Mouse (Mus musculus): Measurements from ENCODE around the gene Hacd2. TPM values are rescaled to one million over a fixed set of nuclear protein-coding genes. Genes with fewer than 3 reads are reported as not detected.

Hacd2 gene
- polyA plus RNA-seq, 1 experiment from 2014 or later = 40.8 TPM

- no peak overlapping the region for H3K4me3 ChIP-seq
- H3K36me3 ChIP-seq (ENCODE audit: poor library complexity, severe bottlenecking) = no peaks in the 10 kb centered on the region
- no peak overlapping the region for H3K9ac ChIP-seq
- no peak overlapping the region for H3K4me2 ChIP-seq
- no peaks in the 10 kb centered on the region for H3K27me3 ChIP-seq
- no peaks in the 10 kb centered on the region for H3K4me1 ChIP-seq
- no peak overlapping the region for H3K27ac ChIP-seq
- no peak for ATAC-seq
- H3K9me3 ChIP-seq (replicated peaks) = no peaks in the 10 kb centered on the region
Measured at GRCm38 (mm10) chr16:35008447-35008846, 13.8 kb upstream of the Hacd2 start.

GRCm38 (mm10) chr16:35013501-35013900 lies 8.7 kb upstream of the Hacd2 start:
- no peaks in the 10 kb centered on the region for H3K36me3 ChIP-seq (ENCODE audit: poor library complexity, severe bottlenecking)
- H3K4me2 ChIP-seq = no peak overlapping the region
- H3K27ac ChIP-seq = no peak overlapping the region
- WGBS = 90% methylated on average over 2 of the region's 2 CpGs
- H3K4me1 ChIP-seq = no peaks in the 10 kb centered on the region
- no peak for ATAC-seq
- no peaks in the 10 kb centered on the region for H3K9me3 ChIP-seq (replicated peaks)
- H3K27me3 ChIP-seq = peaks cover 21% of the 10 kb centered on the region
- H3K9ac ChIP-seq = no peak overlapping the region
- H3K4me3 ChIP-seq = no peak overlapping the region

GRCm38 (mm10) chr16:35016491-35016890 lies 5.7 kb upstream of the Hacd2 start:
- Histone ChIP-seq H3K4me2 (no peak overlapping the region), H3K9me3 (replicated peaks) (no peaks in the 10 kb centered on the region), H3K4me3 (no peak overlapping the region), H3K4me1 (no peaks in the 10 kb centered on the region), H3K27ac (no peak overlapping the region), H3K36me3 (ENCODE audit: poor library complexity, severe bottlenecking) (no peaks in the 10 kb centered on the region), H3K9ac (no peak overlapping the region), H3K27me3 (peaks cover 44% of the 10 kb centered on the region)
- 73% methylated on average over 3 of the region's 3 CpGs for WGBS
- ATAC-seq = no peak

- Histone ChIP-seq H3K4me3 (no peak overlapping the region), H3K27ac (no peak overlapping the region), H3K36me3 (ENCODE audit: poor library complexity, severe bottlenecking) (no peaks in the 10 kb centered on the region), H3K4me1 (no peaks in the 10 kb centered on the region; the same call in 1 of the 2 replicates), H3K4me2 (no peak overlapping the region), H3K9me3 (replicated peaks) (no peaks in the 10 kb centered on the region), H3K27me3 (peaks cover 44% of the 10 kb centered on the region), H3K9ac (no peak overlapping the region)
- 86% methylated on average over 1 of the region's 1 CpGs for whole genome bisulfite sequencing
- ATAC-seq = no peak
Measured at GRCm38 (mm10) chr16:35018470-35018974, 3.7 kb upstream of the Hacd2 start.

GRCm38 (mm10) chr16:35021903-35022241 lies 356 bp upstream of the Hacd2 start:
- WGBS = 51% methylated on average over 5 of the region's 5 CpGs
- Histone ChIP-seq H3K27me3 (peaks cover 36% of the 10 kb centered on the region), H3K27ac (no peak overlapping the region), H3K9ac (no peak overlapping the region), H3K9me3 (replicated peaks) (no peaks in the 10 kb centered on the region), H3K36me3 (ENCODE audit: poor library complexity, severe bottlenecking) (peaks cover 4% of the 10 kb centered on the region; the same call in 1 of the 2 replicates), H3K4me3 (peak overlapping the region; percentile 92), H3K4me1 (peaks cover 3% of the 10 kb centered on the region; the same call in 1 of the 2 replicates), H3K4me2 (peak overlapping the region; percentile 68)
- ATAC-seq = no peak

- Histone ChIP-seq H3K36me3 (ENCODE audit: poor library complexity, severe bottlenecking) (peaks cover 4% of the 10 kb centered on the region; the same call in 1 of the 2 replicates), H3K27ac (peak overlapping the region; percentile 57; the same call in 1 of the 2 replicates), H3K9ac (peak overlapping the region; percentile 91), H3K27me3 (peaks cover 27% of the 10 kb centered on the region), H3K4me1 (peaks cover 3% of the 10 kb centered on the region; the same call in 1 of the 2 replicates), H3K4me3 (peak overlapping the region; percentile 92), H3K9me3 (replicated peaks) (no peaks in the 10 kb centered on the region), H3K4me2 (peak overlapping the region; percentile 68)
- no peak for ATAC-seq
- WGBS = 6% methylated on average over 8 of the region's 8 CpGs
Measured at GRCm38 (mm10) chr16:35023138-35023735, 1.0 kb downstream of the Hacd2 start.

GRCm38 (mm10) chr16:35024300-35024699 lies 2.1 kb downstream of the Hacd2 start:
- no peak overlapping the region for H3K27ac ChIP-seq
- H3K4me3 ChIP-seq = no peak overlapping the region
- WGBS = 78% methylated on average over 5 of the region's 5 CpGs
- no peak overlapping the region for H3K9ac ChIP-seq
- peaks cover 3% of the 10 kb centered on the region; the same call in 1 of the 2 replicates for H3K4me1 ChIP-seq
- peaks cover 6% of the 10 kb centered on the region for H3K36me3 ChIP-seq (ENCODE audit: poor library complexity, severe bottlenecking)
- no peak for ATAC-seq
- H3K9me3 ChIP-seq (replicated peaks) = no peaks in the 10 kb centered on the region
- peaks cover 16% of the 10 kb centered on the region for H3K27me3 ChIP-seq
- no peak overlapping the region for H3K4me2 ChIP-seq

- peaks cover 8% of the 10 kb centered on the region for H3K27me3 ChIP-seq
- no peak overlapping the region for H3K9ac ChIP-seq
- H3K4me3 ChIP-seq = no peak overlapping the region
- no peak overlapping the region for H3K27ac ChIP-seq
- ATAC-seq = no peak
- peaks cover 8% of the 10 kb centered on the region for H3K36me3 ChIP-seq (ENCODE audit: poor library complexity, severe bottlenecking)
- peaks cover 3% of the 10 kb centered on the region; the same call in 1 of the 2 replicates for H3K4me1 ChIP-seq
- no peak overlapping the region for H3K4me2 ChIP-seq
- WGBS = 96% methylated on average over 4 of the region's 4 CpGs
- no peaks in the 10 kb centered on the region for H3K9me3 ChIP-seq (replicated peaks)
Measured at GRCm38 (mm10) chr16:35025347-35025746, 3.1 kb downstream of the Hacd2 start.

- WGBS = 73% methylated on average over 3 of the region's 3 CpGs
- Histone ChIP-seq H3K4me1 (peaks cover 12% of the 10 kb centered on the region), H3K4me2 (no peak overlapping the region), H3K27me3 (no peaks in the 10 kb centered on the region), H3K9me3 (replicated peaks) (no peaks in the 10 kb centered on the region), H3K36me3 (ENCODE audit: poor library complexity, severe bottlenecking) (peaks cover 4% of the 10 kb centered on the region; the same call in 1 of the 2 replicates), H3K4me3 (no peak overlapping the region), H3K27ac (no peak overlapping the region), H3K9ac (no peak overlapping the region)
- ATAC-seq = no peak
Measured at GRCm38 (mm10) chr16:35033241-35033640, 11.0 kb downstream of the Hacd2 start.

- Histone ChIP-seq H3K9me3 (replicated peaks) (no peaks in the 10 kb centered on the region), H3K27me3 (no peaks in the 10 kb centered on the region), H3K27ac (no peak overlapping the region), H3K4me3 (no peak overlapping the region), H3K9ac (no peak overlapping the region), H3K36me3 (ENCODE audit: poor library complexity, severe bottlenecking) (peaks cover 4% of the 10 kb centered on the region; the same call in 1 of the 2 replicates), H3K4me1 (peaks cover 12% of the 10 kb centered on the region), H3K4me2 (no peak overlapping the region)
- 68% methylated on average over 8 of the region's 8 CpGs for WGBS
- ATAC-seq = no peak
Measured at GRCm38 (mm10) chr16:35033809-35034577, 11.8 kb downstream of the Hacd2 start.

GRCm38 (mm10) chr16:35034971-35035370 lies 12.7 kb downstream of the Hacd2 start:
- no peak for ATAC-seq
- H3K36me3 ChIP-seq (ENCODE audit: poor library complexity, severe bottlenecking) = peaks cover 6% of the 10 kb centered on the region
- H3K27me3 ChIP-seq = no peaks in the 10 kb centered on the region
- H3K9ac ChIP-seq = no peak overlapping the region
- H3K27ac ChIP-seq = no peak overlapping the region
- no peak overlapping the region for H3K4me3 ChIP-seq
- WGBS = 88% methylated on average over 5 of the region's 5 CpGs
- peaks cover 12% of the 10 kb centered on the region for H3K4me1 ChIP-seq
- no peak overlapping the region for H3K4me2 ChIP-seq
- H3K9me3 ChIP-seq (replicated peaks) = no peaks in the 10 kb centered on the region

- Histone ChIP-seq H3K36me3 (ENCODE audit: poor library complexity, severe bottlenecking) (peaks cover 19% of the 10 kb centered on the region), H3K27ac (no peak overlapping the region), H3K9ac (no peak overlapping the region), H3K4me1 (peaks cover 12% of the 10 kb centered on the region), H3K4me3 (no peak overlapping the region), H3K9me3 (replicated peaks) (no peaks in the 10 kb centered on the region), H3K27me3 (no peaks in the 10 kb centered on the region), H3K4me2 (no peak overlapping the region)
- ATAC-seq = no peak
- whole genome bisulfite sequencing = 76% methylated on average over 5 of the region's 5 CpGs
Measured at GRCm38 (mm10) chr16:35036754-35037153, 14.5 kb downstream of the Hacd2 start.
